Mouse (Mus musculus) liver, postnatal 0 days (tissue): ENCODE measurements at regions not wholly inside any gene's neighbourhood (a gene's known extent, or its start where the extent isn't known, plus 50 kb on each side); places are given as distances from the start of the nearest gene placed in this dataset.

ENCODE experiments used
- CTCF ChIP-seq: sonication (generic); IDR thresholded peaks from 2 replicates; pipeline ENCODE4 v1.5.1; 2016; ENCODE audit warnings: antibody characterized with exemption, low read depth
- EP300 ChIP-seq: IDR thresholded peaks from 2 replicates; pipeline ENCODE4 v1.6.1; 2016; ENCODE audit warnings: antibody characterized with exemption, low read depth, mild to moderate bottlenecking

- TF ChIP-seq CTCF (no peak), EP300 (no peak)
These were observed 436.7 kb upstream of the Zdhhc25 start for GRCm38 (mm10) chr15:88163438-88163837.
